Mouse (Mus musculus): ENCODE data around the gene Hhipl1. TPM values are rescaled to one million over a fixed set of nuclear protein-coding genes. Genes with fewer than 3 reads are reported as not detected.

The Hhipl1 gene
- total RNA-seq, 2 experiments from 2014 or later, result 0.95 to 1.7 TPM

Other genes with a start within 250 kb of the Hhipl1 start
- 10 to 100 TPM; 82.0 to 89.7 TPM for gene Setd3, start 127.0 kb upstream of the Hhipl1 start, total RNA-seq (2021)
- gene Ccnk, start 126.7 kb upstream of the Hhipl1 start, total RNA-seq (2021), result 10 to 100 TPM; 28.0 to 28.9 TPM
- 10 to 100 TPM; 36.4 to 40.9 TPM for gene Ccdc85c, start 30.8 kb upstream of the Hhipl1 start, total RNA-seq (2021)
- under 1 TPM; 0.31 to 0.36 TPM for gene Cyp46a1, start 28.1 kb downstream of the Hhipl1 start, total RNA-seq (2021)
- 10 to 100 TPM; 76.4 to 78.6 TPM for gene Eml1, start 64.7 kb downstream of the Hhipl1 start, total RNA-seq (2021)
- 10 to 100 TPM; 50.8 to 51.7 TPM for gene Evl, start 248.4 kb downstream of the Hhipl1 start, total RNA-seq (2021)